Mouse (Mus musculus): ENCODE results near the gene Klf13.
A peak's percentile ranks its signal among the peaks of the same experiment; 100 is the strongest.

Gene Klf13

DNA sequence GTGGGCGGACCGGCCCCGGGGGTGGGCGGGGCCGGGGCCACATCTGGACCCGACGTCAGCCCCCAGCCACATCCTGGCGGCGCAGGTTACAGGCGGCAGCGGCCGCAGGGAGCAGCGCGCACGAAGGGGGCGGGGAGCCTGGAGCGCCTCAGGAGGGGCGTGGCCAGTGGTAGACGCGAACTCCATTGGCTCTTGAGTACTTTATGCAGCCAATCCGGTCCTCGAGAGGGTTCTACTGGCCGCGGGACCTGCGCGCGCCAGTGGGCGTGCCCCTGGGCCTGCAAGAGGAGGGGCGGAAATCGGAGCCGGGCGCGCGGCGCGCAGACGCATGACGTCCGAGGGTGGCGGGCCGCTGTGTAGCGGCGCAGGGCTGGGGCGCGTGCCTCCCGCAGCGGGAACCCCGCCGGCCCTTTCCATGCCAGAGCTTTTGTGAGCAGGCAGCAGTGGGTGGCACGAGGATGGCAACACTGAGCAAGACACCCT, at the start of gene Klf13:
Gene Klf13, minus strand, starts transcription at position 2 of the 483 bp plus-strand sequence.
- peak; percentile 95 to 97 for DNase-seq

DNA sequence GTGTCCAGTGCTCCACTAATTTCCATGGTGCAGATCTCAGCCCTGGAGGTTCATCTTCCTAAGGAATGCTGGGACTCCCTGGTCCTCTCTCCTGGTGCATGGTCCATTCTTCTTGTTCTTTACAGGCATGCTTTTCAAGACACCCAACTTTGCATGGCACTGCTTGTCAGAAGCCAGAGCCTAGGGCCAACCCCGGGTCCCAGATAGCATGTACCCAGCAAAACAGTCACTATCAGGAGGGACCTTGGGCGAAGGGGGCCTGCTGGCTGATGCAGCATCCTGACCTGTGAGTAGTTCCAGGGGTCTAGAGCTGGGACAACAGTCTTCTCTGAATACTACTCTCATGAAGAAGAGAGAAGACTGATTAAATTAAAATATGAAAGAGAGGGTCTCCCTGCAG, 49.7 kb upstream of the Klf13 start:
- no peak for DNase-seq

DNA sequence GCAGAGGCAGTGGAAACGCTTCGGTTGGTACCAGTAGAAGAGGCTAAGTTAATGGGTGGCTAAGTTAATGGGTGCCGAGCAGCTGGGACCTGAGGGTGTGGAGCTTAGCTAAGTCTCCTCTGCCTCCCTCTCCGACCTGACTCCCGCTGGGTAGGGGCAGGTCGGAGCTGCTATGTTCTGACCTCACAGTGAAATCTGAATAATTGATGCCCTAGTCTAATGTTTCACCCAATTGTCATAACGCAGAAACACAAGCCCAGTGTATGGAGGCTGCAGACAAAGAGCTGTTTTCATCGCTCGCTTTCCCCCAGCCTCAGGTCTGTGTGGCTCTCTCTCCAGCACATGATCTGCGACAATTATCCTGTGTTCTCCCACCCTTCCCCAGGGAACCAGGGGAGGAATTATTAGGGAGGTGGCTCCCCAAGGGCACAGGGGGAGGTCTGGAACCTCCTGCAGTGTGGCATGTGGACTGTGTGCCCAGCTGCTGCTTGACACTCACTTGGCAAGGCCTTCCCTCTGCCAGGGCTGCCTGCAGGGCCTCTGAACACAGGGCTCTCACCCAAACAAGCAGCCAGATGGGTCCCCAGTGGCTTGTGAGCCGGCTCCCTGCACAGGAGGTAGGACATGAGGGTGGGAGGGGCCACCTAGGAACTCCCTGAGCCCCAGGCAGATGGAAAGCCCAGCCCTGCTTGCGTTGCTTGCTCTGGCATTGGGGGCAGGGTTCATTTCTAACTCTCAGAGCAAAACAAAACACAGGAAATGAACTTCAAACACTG, 47.9 kb upstream of the Klf13 start:
- peak; percentile 45 to 57 for DNase-seq

DNA sequence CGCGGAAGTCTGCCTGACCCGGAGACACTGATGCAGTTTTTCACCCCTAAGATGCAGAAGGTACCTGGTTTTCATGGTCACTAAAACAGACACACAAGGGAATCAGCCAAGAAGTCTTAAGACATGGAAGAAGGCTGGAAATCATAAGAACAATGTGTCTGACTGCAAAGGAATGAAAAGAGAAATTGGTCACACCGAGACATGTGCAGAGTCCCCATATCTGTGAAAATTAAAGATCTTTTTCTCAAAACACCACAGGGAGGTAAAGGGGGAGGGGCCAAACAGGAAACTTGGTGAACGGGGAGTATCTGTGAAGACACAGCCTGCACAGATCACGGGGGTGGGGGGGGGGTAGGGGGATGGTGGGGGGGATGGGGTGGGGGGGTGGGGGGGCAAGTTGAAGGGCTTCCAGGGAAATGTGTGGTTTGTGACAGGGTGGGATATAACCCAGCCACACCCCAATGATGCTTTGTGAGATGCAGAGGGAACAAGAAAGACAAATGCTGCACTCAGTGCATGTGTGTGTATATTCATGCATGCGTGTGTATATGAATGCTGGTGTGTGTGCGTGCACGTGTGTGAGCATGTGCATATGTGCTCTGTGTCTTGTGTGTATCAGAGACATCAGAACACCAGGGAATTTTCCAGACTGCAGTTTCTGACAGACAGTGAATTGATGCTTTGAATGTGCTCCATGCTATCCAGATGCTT, 47.1 kb upstream of the Klf13 start:
- DNase-seq = no peak

DNA sequence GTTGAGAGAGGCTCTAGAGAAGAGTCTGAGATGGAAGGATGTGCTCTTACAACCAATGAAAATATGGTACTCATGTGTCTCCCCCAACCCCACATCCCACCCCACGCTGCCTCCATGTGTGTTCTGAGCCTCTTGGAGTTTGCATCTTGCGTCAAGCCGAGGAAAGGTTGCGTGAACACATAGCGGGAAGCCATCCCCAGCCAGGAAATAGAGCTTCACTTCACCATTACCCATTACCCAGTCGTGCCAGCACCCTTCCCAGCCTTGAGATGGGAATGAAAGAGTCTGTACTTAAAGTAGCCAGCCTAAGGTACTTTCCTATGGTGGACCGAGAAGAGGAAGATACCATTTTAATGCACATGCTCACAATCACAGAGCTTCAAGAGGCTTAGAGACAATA, 46.6 kb upstream of the Klf13 start:
- no peak for DNase-seq

DNA sequence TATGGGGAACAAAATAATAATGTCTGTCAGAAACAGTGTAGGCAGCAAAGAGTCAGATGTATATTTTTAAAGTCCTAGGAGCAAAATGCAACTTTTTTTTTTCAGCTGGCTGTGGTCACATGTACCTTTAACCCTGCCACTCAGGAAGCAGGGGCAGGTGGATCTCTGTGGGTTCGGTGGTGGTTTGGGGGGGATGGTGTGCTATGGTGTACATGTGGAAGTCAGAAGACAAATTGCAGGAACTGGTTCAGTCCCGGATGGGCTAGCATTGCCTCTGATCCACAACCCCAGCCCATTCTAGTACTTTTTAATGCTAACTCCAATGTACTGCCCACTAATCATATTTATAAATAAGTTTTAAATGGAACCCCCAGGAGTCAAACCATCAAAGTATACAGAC, 45.6 kb upstream of the Klf13 start:
- no peak for DNase-seq

DNA sequence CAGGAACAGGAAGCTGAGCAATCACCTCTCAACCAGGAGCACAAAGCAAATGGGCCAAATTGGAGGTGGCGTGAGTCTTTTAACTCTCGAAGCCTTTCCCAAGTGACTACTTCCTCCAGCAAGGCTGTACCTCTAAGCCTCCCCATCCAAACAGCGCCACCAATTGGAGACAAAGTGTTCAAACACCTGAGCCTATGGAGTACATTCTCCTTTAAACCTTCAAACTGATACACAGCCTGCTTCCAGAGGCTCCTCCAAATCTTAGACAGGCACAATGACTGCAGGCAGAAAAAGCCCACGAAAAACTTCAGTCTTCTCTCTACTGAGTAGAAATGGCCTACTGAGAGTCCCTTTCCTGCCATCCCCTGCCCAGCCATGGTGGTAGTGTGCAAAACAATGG, 38.9 kb upstream of the Klf13 start:
- no peak for DNase-seq

DNA sequence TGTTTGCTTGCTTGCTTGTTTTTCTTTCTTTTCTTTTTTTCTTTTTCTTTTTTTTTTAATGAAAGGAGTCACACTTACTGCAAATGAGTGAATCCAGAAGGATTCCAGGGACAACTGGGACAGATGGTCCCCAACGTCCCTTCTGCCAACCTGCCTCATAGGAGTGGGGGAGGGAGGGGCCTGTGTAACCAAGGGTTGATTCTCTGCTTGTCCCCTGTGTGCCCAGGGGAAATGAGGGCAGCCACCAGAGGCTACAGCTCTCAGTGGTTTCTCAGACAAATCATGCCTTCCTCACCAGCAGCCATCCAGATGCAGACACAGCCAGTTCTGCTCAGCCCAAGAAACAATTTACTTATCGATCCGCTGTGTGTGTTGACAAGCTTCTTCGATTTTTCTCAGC, 32.3 kb upstream of the Klf13 start:
- peak; percentile 72 to 78 for DNase-seq

DNA sequence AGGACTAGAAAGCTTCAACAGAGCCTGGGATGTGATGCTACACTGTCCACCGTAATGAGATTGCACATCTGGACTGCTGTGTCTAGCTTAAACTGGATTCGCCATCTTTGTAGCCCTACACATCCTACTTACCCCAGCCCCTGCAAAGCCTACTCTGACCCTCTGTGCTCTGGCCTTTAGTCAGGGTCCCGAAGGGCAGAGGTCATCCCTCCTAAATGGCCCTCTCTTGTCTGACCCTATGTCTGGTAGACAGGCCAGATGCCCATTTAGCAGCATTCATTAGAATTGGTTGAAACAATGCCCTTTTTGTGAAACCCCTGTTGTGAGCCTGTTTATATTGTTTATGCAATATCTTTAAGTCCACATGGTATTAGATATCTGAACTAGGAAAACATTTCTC, 31.2 kb upstream of the Klf13 start:
- DNase-seq = no peak

DNA sequence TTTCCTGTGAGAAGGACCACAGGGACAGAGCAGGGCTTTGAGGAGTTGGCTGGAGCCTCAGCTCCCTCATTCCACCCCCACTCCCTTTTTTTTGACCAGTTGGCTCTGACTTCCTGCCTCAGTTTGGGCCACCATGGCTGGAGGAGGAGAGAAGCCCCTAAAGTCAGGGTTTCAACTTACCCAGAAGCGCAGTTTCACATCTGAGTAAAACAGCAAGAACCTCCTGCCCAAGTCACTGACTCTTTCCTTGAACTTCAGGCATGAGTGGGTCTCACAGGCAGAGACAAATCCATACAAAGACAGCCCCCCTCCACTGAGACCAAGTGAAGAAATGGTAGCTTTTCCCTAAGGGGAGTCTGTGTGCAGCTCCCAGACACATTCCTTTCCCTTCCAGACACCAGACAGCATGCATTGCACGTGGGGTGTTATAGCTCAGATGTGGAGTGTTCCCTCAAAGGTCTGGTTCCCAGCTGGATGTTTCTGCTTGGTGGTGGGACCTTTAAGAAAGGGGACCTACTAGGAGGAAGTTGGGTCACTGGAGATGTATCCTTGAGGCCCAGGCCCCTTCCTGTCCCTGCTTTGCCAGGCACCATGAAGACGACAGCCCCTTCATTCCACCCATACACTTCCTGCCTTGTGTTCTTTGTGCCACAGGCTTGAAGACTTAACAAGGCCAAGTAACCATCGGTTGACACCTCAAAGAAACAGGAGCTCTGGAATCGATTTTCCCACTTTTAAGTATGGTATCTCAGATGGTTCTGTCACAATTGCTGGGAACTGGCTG, 27.1 kb upstream of the Klf13 start:
- no peak for DNase-seq

DNA sequence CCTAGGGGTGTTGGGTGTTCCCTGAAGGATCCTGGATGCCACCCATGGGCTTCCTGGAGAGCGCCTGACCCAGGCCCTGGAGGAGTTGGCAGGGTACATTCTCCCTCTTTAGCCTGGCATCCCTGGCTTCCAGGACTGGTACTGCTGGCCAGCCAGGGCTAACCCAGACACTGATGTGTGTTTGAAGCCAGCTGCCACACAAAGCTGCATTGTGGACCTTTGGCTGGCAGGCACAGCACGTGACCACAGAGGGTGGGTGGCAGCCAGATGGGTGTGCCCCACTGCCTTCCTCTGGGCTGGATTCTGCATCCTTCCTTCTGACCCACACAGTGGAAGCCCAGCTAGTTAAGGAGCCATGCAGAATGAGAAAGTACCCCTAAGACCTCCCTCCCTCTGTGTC, 26.4 kb upstream of the Klf13 start:
- peak; percentile 63 to 65 for DNase-seq

DNA sequence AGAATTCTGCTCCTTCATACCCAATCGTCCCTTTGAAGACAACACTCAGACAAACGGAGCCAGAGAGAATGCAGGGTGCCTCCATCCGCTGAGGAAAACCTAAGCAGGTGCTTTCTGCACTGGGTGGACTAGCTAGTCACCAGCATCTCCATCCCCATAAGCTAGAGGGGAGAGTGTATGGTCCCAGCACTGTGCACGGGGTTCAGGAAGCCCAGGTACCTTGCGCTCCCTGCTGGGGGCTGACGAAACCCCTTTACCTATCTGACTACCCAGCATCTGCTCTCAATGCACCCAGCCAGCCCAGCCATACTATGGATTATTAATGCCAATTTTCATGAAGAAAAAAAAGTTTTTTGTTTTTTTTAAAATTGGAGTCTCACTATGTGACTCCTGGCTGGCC, 25.4 kb upstream of the Klf13 start:
- DNase-seq = no peak

DNA sequence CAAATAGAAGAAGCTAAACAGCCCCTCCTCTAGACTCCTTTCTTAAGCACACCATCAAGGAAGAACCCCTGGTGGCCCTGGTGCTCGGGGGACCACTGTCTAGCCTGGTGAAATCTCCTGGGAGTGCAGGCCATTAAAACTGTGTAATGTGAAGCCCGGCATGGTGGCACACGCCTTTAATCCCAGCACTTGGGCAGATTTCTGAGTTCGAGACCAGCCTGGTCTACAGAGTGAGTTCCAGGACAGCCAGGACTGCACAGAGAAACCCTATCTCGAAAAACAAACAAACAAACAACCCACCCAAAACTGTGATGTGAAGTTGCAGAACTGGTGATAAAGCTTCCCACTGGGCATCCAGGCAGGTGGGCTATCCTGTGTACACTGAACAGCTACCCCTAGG, 24.9 kb upstream of the Klf13 start:
- DNase-seq = no peak

DNA sequence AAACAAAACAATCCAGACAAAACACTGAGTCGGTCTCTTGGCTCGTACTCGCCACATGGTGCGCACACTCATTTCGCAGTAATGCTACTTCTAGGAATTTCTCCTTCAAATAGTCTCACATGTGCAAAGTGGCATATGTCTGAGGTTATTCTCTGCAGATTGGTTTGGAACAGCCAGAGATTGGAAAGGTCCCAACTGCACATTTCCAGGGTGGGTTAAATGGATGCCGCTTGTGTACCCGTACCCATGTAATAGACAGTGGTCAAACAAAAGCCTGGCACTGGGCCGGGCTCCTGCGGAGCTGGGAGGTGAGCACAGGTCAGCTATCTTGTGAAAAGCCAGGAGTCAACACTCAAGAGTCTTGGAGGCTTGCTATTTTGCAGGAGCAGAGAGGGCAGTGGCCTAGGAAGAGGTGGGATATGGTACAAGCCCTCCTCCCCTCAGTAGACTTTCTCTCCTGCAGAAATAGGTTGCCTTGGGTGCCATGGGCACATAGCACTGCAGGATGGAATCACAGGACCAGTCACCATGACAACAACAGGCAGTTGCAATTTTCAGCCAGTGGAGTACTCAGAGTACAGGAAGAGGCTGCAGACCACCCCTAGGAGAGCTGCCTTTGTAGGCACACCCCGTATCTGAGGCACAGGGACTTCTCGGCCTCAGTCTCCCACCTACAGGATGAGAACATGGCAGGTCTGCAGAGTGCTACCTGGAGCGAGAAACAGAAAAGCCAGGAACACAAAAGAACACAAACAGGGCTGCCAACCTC, 19.3 kb upstream of the Klf13 start:
- DNase-seq = peak; percentile 56 to 60

DNA sequence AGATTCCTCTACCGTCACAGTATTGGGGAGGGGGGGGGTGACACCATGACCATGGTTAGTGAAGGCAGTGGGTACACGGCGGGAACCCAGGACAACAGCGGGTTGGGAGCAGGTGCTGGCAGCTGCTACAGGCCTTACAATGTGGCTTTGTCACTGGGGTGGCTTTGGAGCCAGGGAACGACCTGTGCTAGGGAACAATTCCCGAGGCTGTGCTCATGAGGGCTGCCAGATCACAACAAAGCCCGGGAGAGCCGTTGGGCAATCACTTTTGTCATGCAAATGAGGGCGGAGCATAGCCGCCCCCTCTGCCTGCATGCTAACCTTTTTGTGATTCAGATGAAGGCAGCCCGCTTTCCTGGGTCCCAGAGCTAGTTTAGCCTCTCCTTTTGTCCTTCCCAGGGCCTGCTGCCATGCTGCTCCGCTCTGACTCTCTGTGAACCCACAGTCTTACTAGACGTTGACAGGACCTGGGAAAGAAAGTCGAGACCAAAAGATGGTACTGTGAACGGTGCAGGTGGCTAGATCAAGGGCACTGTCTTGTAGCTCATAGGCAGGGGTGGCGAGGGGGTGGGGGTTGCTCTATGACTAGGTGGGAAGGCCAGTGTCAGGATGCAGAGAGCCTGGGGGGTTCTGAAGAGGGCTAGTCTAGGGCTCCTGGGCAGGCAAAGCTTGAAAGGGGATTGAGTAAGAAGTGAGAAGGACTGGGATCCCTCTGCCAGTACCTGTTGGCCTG, 18.4 kb upstream of the Klf13 start:
- DNase-seq = no peak

DNA sequence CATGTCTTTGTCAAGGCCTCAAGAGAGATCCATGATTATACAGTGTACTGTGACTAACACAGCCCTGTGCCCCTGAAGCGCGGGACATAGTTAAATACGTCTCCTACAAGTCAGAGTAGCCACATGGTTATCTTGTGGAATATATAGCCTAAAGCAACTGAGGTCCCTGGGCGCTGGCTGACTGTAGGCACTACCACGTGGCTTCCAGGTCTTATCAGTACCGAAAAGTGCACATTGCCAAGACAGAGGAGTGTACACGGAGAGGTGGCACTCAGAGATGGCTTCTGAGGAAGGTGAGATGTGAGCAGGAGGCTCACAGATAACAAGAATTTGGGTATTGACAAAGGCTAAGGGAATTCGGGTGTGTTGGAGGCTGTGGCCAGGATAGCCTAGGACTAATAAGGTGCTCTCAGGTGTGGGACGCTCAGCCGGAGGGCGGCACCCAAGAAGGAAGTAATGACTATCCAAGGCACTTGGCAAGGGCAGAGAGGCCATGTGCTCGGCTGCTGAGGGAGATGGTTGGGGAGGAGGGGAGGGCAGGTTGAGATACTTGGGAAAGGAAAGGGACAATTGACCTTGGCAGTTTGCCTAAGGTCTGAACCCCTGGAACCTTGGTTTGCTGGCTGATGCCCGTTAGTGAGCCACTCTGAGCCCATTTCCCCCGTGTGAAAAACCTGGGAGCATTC, 17.6 kb upstream of the Klf13 start:
- no peak for DNase-seq

DNA sequence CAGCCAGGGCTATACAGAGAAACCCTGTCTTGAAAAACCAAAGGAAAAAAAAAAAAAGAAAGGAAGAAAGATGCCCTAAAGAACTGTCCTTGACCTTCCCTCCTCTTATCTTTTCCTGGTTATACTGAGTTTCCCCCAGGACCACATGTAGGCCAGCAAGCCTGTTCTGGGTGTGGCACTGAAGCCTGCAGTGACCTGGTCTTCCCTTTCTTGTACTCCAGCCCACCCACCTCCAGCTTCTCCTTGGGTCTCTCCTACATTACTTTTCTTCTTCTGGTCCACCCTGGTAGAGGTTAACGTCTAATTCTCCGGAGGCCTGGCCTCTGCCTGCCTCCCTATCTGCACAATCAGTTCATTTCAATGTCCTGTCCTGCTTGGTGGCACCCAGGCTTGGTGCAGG, 16.7 kb upstream of the Klf13 start:
- no peak for DNase-seq

DNA sequence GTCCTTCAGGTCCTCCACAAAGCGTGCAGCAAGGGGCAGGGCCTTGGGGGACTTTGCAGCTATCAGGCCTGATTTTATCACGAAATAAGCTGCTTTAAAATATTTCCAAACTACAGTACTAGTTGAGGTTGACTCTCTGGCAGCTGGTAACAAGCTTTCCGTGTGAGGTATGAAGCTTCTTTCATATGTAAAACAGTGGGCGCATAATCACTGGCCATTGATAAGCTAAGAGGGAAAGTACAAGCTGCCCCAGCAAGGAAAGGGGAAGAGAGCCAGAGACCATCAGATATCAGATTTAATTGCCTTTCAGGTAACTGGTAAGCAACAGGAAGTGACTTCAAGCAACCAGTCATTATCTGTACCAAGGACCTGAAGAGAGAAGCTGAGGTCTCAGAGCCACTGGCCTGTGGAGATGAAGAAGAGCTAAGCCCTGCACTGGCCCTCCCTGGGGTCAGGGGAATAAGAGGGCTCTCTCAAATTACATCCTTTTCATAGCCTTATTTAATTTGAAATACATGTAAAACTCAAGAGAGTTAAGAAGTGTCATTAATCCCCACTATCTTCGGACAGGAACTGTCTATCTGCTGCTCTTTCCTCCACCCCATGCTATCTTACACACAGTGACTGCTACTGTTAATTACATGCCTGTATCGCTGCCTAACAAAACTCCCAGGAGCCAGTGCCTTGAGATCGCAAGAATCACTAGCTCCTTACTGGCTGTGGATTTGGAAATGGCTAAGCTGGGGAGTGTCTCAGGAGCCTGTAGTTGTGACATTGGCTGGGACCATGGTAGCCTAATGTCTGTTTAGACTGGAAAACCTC, 13.6 kb upstream of the Klf13 start:
- no peak for DNase-seq

DNA sequence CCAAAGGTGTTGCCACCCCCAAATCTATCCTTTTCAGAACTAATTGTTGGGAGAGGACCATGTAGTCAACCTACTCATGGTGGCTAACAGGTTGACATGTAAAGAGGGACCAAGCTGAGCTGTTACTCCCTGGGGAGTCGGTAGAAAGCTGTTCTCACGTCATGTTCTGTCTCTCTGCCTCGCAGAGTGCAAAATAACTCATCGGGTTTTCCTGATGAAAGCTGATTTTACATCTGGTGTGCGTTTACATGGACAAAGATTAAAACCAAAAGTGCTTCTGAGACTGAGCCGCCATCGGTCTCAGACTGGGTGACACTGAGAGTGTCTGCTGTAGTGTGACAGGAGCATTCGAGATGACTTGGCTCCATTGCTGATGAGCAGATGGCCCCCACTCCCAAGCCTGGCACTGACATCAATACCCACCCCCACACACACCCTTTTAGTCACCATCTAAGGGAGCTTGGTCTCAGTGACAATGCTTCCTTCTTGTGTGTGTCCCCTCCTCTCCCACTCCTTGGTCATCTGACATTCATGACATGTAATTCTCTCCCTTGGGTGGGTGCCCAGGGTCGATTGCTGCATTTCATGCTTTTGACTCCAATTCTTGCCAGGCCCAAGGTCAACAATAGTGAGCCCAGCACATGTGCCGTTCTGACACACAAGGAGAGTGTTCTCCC, 12.4 kb upstream of the Klf13 start:
- DNase-seq = peak; percentile 84 to 90

DNA sequence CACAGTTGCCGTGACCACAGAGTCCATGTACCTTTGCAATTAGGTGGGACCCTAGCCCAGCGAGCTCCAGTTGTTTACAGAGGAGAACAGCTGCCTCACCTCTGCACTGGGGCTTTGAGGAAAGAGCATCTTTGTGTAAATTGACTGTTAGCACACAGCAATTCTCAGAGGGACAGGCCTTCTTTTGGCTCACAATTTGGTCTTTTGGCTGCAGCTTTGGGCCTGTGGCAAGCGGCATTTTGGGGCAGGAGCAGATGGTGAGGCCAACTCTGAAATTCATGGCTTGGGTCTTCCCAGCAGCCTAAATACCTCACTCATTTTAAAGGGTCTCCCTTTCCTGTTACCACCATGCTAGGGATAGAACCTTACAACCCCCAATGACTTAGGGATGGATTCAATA, 10.5 kb upstream of the Klf13 start:
- DNase-seq = no peak

Measured in cerebellum, postnatal 14 days (tissue).